Mouse (Mus musculus): ENCODE data around the gene Gm15446.
"Not testable (repeated sequence)": the region's sequence is repeated elsewhere in the genome, so short reads cannot be mapped to it uniquely, and the experiment has no call there.

The Gm15446 gene

GRCm38 (mm10) chr5:109923261-109924071, at the start of gene Gm15446:
Gene Gm15446, plus strand, starts transcription at chr5:109923400.
- peak; percentile 86 for DNase-seq (ENCODE audit: low read depth, low spot score)

GRCm38 (mm10) chr5:109924129-109924528, 929 bp downstream of the Gm15446 start:
- peak; percentile 7 for DNase-seq (ENCODE audit: low read depth, low spot score)

DNA sequence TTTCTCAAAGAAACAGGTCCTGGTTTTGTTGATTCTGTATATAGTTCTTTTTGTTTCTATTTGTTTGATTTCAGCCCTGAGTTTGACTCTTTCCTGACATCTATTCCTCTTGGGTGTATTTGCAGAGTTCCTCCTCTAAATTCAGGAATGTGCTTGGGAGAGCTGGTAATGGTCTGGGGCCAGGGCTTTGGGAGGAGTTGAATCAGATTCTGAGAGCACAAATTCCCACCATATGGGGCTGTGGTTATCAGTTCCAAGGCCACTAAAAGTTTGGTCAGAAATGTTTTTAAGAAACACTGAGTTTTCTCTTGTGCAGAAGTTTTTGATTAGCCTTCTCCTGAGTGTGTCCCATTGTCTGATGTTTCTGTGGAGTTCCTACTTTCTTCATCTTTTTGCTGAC, 1.7 kb downstream of the Gm15446 start:
- DNase-seq (ENCODE audit: low read depth, low spot score), result no peak

DNA sequence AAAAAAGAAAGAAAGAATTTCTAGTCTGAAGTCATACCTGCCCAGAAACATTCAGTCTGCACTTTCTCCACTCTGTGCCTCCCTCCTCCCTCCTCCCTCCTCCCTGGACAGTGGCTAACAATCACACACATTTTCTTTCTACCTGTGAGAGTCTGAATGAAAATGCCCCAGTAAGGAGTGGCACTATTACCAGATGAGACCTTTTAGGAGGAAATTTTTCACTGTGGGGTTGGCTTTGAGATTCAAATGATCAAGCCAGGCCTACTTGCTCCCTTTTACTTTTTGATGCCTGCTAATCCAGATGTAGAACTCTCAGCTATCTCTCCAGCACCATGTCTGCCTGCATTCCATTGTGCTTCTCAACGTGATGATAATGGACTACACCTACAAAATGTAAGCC, 27.1 kb downstream of the Gm15446 start:
- no peak for DNase-seq (ENCODE audit: low read depth, low spot score)

DNA sequence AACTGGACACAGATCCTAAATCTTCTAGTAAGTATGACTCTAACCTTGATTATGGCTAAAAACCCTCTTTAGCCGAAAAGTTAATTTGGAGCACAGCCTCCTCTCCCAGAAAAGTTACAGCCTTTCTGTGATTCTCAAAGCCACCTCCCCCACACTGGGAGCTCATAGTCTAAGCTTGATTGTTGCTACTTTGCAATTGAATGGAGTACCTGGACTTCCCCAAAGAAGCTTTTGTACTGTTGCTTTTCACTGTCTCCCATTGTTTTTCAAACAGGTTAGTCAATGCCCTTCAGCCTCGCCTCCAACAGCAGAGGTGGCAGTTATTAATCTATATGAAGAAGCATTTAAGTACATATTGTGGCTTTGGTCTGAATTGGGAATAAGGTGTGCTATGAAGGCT, 57.5 kb downstream of the Gm15446 start:
- not testable (repeated sequence) for DNase-seq (ENCODE audit: low read depth, low spot score)
